Mouse (Mus musculus) cerebellum, adult 11 months (tissue): ENCODE data around the gene Atf7ip.

Experiments
- DNase-seq: peaks from one replicate; pipeline ENCODE4 v3.0.0; 2022

Gene Atf7ip

GRCm38 (mm10) chr6:136554774-136555522 is 49.0 kb downstream of the Atf7ip start:
- no peak for DNase-seq

GRCm38 (mm10) chr6:136555523-136555915 is 49.6 kb downstream of the Atf7ip start:
- no peak for DNase-seq

- no peak for DNase-seq
Measured at GRCm38 (mm10) chr6:136558288-136559005, 52.5 kb downstream of the Atf7ip start.

GRCm38 (mm10) chr6:136566002-136566401 is 60.0 kb downstream of the Atf7ip start:
- DNase-seq = no peak

- DNase-seq = no peak
Measured at GRCm38 (mm10) chr6:136590739-136591138, 84.8 kb downstream of the Atf7ip start.

- DNase-seq = no peak
Measured at GRCm38 (mm10) chr6:136594541-136594940, 88.6 kb downstream of the Atf7ip start.

GRCm38 (mm10) chr6:136602601-136603000 is 96.6 kb downstream of the Atf7ip start:
- DNase-seq = no peak

- DNase-seq = peak; percentile 46
Measured at GRCm38 (mm10) chr6:136611351-136612215, 105.6 kb downstream of the Atf7ip start.

GRCm38 (mm10) chr6:136612312-136612711 is 106.3 kb downstream of the Atf7ip start:
- DNase-seq = no peak

GRCm38 (mm10) chr6:136614156-136614555 is 108.2 kb downstream of the Atf7ip start:
- DNase-seq = peak; percentile 79

- DNase-seq = peak; percentile 50
Measured at GRCm38 (mm10) chr6:136620361-136621139, 114.6 kb downstream of the Atf7ip start.

GRCm38 (mm10) chr6:136625421-136625820 is 119.5 kb downstream of the Atf7ip start:
- DNase-seq = no peak

GRCm38 (mm10) chr6:136629639-136630038 is 123.7 kb downstream of the Atf7ip start:
- no peak for DNase-seq

- DNase-seq = no peak
Measured at GRCm38 (mm10) chr6:136631519-136631918, 125.6 kb downstream of the Atf7ip start.

- DNase-seq = no peak
Measured at GRCm38 (mm10) chr6:136631945-136632534, 126.1 kb downstream of the Atf7ip start.

GRCm38 (mm10) chr6:136633154-136633553 is 127.2 kb downstream of the Atf7ip start:
- DNase-seq = no peak

GRCm38 (mm10) chr6:136633719-136634118 is 127.8 kb downstream of the Atf7ip start:
- no peak for DNase-seq

GRCm38 (mm10) chr6:136634982-136635381 is 129.0 kb downstream of the Atf7ip start:
- no peak for DNase-seq

GRCm38 (mm10) chr6:136644171-136644570 is 138.2 kb downstream of the Atf7ip start:
- no peak for DNase-seq

GRCm38 (mm10) chr6:136645754-136646153 is 139.8 kb downstream of the Atf7ip start:
- no peak for DNase-seq

GRCm38 (mm10) chr6:136646207-136646606 is 140.2 kb downstream of the Atf7ip start:
- no peak for DNase-seq

GRCm38 (mm10) chr6:136647455-136647861 is 141.5 kb downstream of the Atf7ip start:
- no peak for DNase-seq
